Mouse (Mus musculus) layer of hippocampus, postnatal 14 days (tissue): ENCODE results near the gene Fxyd2. TPM values are rescaled to one million over a fixed set of nuclear protein-coding genes. Genes with fewer than 3 reads are reported as not detected.
A peak's percentile ranks its signal among the peaks of the same experiment; 100 is the strongest.

Experiments used
- DNase-seq, 2 experiments: peaks; one replicate each; pipeline ENCODE4 v3.0.0; 2021 to 2022; ENCODE audit warnings: low spot score in 2 of 2, mixed read lengths in 1 of 2
- total RNA-seq, 2 experiments: library from RNA; stranded (reverse); gene quantifications; 2 replicates each; pipeline ENCODE4 v1.2.3; 2021

Gene Fxyd2
- total RNA-seq, 2 experiments from 2014 or later, result 7.8 to 8.3 TPM

GRCm38 (mm10) chr9:45422761-45423298 is 23.4 kb downstream of the Fxyd2 start:
- DNase-seq, result no peak

DNA sequence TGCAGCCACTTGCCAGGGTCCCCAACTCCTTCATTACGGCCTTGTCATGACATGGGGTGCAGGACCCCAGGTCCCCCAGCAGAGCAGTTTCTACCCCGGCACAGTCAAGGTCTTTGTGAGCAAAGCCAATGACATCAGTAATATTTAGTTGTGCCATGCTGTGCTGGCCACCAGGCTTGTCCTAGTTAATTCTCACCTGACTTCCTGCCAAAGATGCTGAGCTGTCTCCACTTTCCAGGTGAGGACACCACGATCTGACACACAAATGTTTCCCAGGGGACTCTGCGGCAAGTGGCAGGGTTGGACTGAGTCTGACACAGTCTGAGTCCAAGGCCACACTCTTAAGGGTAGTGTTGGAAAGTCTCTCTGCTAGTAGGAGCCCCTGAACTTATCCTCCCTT is 27.0 kb downstream of the Fxyd2 start, which contains the start of gene Dscaml1:
TSS of gene Dscaml1 (plus strand) at position 173 of the 400 bp plus-strand sequence.
- DNase-seq, result no peak

- DNase-seq, result no peak
Observed at GRCm38 (mm10) chr9:45429392-45429791, 29.9 kb downstream of the Fxyd2 start.

DNA sequence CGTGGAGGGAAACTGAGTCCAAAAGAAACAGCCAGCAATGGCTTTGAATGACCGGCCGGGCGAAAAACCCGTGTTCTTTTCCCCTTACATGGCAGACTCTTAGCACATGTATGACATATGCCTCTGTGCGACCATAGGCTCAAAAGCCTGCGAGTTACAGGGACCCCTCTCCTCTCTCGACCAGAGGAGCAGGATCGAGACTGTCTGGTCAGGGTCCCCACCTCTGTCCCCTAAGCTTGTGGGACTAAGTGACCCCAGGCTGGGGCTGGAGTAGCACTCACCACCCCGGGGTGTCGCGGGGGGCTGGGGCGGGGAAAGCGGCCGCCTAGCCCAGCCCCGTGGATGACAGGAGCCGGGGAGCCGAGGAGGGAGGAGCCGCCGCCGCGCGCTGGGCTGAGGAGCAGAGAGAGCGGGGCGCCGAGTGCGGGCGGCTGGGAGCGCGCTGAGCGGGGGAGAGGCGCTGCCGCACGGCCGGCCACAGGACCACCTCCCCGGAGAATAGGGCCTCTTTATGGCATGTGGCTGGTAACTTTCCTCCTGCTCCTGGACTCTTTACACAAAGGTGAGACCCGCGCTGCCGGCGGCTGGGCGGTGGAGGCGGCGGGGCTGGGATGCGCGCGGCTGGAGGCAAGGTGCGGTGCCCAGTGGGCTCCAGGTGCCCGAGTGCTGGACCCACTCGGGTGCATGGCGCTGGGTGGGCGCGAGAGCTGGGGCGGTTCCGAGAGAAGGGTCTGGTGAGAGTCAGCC is 30.7 kb downstream of the Fxyd2 start:
- peak; percentile 45 to 69 for DNase-seq

DNA sequence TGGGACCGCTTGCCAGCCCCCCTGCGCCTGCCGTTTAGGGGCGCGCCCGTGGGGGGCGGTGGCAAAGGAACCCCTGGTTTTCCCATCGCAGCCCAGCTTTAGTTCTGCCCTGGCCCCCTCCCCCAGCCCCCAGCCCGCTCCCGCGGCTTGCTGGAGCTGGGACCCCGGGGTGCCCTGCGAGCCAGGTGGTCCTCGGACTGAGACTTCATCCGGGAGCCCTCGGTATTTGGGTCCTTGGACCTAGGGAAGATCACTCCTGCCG is 31.2 kb downstream of the Fxyd2 start:
- DNase-seq, result no peak

GRCm38 (mm10) chr9:45431150-45431549 is 31.7 kb downstream of the Fxyd2 start:
- DNase-seq, result peak in 1 of 2 experiments; percentile 43

GRCm38 (mm10) chr9:45432639-45433038 is 33.2 kb downstream of the Fxyd2 start:
- DNase-seq, result peak; percentile 47 to 80

DNA sequence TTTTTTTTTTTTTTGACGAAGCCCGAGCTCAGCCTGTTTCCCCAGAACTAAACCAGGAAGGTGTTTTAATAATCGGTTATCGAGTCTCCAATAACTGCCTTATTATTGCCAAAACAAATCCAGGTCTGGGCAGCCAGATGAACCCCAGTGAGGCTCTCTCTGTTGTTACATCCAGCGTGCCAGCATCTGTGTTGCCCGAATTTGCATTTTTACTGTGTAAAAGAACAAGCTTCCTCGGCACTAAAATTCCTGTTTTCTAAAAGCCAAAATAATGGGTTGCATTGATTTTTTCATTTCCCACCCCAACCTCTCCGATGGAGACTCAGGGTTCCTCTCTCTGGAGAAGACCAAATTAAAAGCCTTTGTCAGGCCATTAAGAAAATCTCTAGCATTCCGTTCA is 33.6 kb downstream of the Fxyd2 start:
- peak in 1 of 2 experiments; percentile 47 for DNase-seq

- DNase-seq, result peak in 1 of 2 experiments; percentile 64
Observed at GRCm38 (mm10) chr9:45434171-45434570, 34.7 kb downstream of the Fxyd2 start.

- DNase-seq, result no peak
Observed at GRCm38 (mm10) chr9:45439025-45439424, 39.6 kb downstream of the Fxyd2 start.

GRCm38 (mm10) chr9:45440083-45440784 is 40.8 kb downstream of the Fxyd2 start:
- no peak for DNase-seq

GRCm38 (mm10) chr9:45444251-45444798 is 44.9 kb downstream of the Fxyd2 start:
- no peak for DNase-seq

GRCm38 (mm10) chr9:45449658-45450057 is 50.2 kb downstream of the Fxyd2 start:
- DNase-seq, result no peak

DNA sequence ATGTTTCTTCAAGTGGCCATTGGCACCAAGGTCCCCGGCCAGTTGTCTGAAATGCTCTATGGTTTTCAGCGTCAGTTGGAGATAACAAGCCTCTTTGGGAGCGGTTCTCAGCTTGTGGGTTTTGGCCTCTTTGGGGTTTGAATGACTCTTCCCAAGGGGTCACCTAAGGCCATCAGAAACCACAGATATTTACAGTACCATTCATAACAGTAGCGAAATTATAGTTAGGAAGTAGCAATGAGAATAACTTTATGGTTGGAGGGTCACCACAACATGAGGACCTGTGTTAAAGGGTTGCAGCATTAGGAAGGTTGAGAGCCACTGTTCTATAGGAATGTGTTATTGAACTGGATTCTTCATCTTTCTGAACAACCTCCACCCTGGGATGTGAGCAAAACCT is 51.9 kb downstream of the Fxyd2 start:
- DNase-seq, result no peak

- no peak for DNase-seq
Observed at GRCm38 (mm10) chr9:45454032-45454431, 54.6 kb downstream of the Fxyd2 start.

DNA sequence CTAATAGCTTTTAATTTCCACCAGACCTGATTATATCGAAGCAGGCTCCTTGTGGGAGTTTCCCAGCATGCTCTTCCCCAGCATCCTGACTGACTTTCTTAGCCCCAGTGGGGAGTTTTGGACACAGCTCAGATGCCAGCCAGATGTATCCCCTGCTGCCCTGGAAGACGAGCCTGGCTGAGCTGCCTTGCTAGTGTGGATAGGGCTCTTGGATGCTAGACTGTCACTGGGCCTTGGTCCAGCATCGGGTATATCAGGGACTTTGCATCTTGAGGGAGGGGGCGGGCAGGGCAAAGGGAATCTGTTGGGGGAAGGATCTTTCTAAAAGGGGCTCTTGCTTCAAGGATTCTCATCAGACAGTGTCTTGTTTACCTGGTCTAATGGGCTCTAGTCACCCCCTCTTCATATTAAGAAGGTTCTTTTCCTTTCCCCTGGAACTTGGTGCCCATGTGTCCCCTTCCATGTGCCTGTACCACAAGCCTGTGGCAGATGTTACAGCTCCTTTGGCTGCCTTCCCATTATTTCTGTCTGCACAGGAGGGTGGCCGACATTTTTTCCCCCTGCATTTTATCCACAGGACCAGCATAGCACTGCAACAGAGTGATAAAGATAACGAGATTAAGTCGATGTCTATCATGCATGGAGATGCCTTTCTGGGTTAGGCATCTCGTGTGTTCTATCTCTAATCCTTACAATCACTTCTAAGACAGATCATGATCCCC is 55.6 kb downstream of the Fxyd2 start:
- no peak for DNase-seq

GRCm38 (mm10) chr9:45457200-45457599 is 57.7 kb downstream of the Fxyd2 start:
- no peak for DNase-seq

DNA sequence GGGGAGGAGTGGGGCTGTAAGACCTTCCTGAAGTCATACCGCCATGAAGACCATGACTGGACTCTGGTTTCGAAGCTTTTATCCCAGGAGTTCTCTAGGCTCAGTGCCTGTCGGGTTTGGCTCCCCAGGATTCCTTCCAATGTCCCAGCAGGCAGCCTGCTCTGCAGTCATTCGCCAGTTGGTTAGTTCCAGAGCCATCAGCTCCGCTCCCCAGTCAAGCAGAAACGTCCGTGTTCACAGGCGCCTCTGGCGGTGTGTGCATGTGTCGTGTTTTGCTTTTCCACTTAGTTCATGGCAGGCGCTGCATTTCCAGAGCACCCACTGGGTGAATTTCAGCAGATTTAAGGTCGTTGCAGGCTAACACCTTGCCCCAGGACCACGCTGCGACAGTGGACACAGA is 58.9 kb downstream of the Fxyd2 start:
- peak; percentile 55 to 72 for DNase-seq
